Mouse (Mus musculus) retina, postnatal 1 day (tissue): ENCODE measurements around the gene Abcg1.

Source experiments
- DNase-seq: peaks from one replicate; pipeline ENCODE4 v3.0.0-alpha.2; 2012

The Abcg1 gene

GRCm38 (mm10) chr17:31133776-31134175 is 76.3 kb downstream of the Abcg1 start:
- DNase-seq: no peak

GRCm38 (mm10) chr17:31134913-31135312 is 77.4 kb downstream of the Abcg1 start:
- DNase-seq: no peak

- no peak for DNase-seq
Measured at GRCm38 (mm10) chr17:31136291-31136690, 78.8 kb downstream of the Abcg1 start.

DNA sequence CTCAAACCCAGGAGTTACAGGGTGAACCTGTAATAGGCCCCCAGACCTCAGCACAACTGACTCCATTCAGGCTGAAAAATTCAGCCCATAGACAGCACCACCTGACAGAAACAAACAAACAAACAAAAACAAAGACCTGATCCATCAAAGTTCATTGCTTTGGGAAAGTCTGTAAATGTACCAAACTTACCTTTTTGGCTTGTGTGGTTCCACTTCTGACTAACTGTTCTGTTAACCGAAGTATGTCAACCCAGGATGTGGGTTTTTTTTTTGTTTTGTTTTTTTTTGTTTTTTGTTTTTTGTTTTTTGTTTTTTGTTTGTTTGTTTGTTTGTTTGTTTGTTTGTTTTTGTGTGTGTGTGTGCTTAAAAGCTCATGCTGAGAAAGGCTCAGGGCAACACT is 79.3 kb downstream of the Abcg1 start:
- no peak for DNase-seq

- DNase-seq: peak; percentile 81
Measured at GRCm38 (mm10) chr17:31138398-31138797, 80.9 kb downstream of the Abcg1 start.

- DNase-seq: no peak
Measured at GRCm38 (mm10) chr17:31142116-31142515, 84.6 kb downstream of the Abcg1 start.

- DNase-seq: peak; percentile 22
Measured at GRCm38 (mm10) chr17:31144040-31145037, 86.9 kb downstream of the Abcg1 start, which contains the start of gene Tff2. Tff2 (minus strand) TSS chr17:31144282.

DNA sequence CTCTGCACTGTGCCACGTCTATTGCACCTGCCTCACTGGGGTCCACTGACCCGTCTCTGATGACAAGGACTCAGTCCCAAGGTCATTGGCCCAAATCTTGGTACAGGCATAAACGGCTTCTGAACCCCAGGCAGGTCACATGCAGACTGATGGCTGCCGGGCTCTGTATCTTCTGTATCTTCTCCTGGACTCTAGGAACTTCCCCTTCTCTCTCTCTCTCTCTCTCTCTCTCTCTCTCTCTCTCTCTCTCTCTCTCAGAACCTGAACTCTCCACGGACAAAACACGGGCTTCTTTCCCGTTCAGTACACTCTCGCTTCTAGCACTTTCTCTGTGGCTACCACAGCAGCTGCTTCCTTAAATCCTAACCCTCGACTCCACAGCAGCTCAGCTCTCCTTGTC is 88.5 kb downstream of the Abcg1 start:
- DNase-seq: no peak

- no peak for DNase-seq
Measured at GRCm38 (mm10) chr17:31152512-31152911, 95.0 kb downstream of the Abcg1 start.

GRCm38 (mm10) chr17:31152966-31153499 is 95.6 kb downstream of the Abcg1 start:
- DNase-seq: no peak

- DNase-seq: no peak
Measured at GRCm38 (mm10) chr17:31153785-31154184, 96.3 kb downstream of the Abcg1 start.

- DNase-seq: no peak
Measured at GRCm38 (mm10) chr17:31157921-31158320, 100.4 kb downstream of the Abcg1 start.

DNA sequence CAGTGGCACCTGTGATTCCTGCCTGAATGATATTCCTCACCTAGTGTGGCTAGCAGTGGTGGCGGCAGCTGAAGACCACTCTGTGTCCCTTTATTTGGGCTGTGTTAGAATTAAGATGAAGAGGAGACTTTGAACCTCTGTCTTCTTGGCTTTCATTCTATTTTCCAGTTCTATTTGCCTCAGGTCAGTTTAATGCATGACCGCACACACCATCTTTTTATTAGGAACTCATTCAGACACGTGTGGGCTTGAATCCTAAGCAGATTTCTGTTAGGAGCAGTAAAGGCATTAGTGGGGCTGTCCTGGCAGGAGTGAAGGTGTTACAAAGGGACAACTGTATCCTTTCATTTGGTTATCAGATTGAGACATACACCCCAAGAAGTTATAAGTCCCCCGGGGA is 102.8 kb downstream of the Abcg1 start:
- DNase-seq: no peak

- DNase-seq: no peak
Measured at GRCm38 (mm10) chr17:31162607-31163006, 105.1 kb downstream of the Abcg1 start.

DNA sequence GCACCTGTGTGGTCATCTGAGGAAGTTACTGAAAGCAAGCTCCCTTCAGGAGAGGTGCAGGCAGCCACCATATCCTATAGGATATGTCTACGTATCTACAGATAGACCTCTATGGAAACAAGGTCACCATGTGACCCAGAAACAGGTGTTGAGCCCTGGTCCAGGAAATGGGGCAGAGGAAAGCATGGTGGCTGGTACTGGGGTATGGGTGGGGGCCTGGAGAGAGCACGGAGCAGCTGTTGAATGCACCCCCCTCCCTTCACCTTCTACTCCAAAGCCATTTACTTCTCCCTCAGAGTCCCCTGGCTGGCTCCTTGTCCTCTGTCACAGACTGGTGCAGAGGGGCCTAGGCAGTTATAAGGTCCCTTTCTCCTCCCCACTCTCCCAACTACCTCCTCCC is 106.3 kb downstream of the Abcg1 start:
- no peak for DNase-seq

DNA sequence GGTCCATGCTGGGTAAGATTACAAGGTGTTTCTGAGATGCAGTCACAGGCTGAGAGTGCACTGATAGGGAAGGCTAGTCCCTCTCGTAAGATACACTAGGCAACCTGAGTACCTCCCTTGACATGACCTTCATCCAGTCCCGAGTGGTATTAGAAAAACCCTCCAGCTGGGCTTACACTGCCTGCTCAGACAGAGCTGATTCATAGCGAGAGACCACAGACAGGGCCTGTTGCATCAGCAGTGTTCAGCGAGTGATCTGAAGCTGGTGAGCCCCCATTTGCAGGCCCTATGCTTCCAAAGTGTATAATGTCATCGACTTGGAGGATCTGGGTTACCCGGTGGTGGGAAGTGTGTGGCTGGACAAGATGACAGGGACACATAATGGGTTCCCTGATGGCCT is 107.7 kb downstream of the Abcg1 start, which contains the start of gene Tff1:
Gene Tff1 (minus strand): TSS at position 151 of the 400 bp plus-strand sequence.
- DNase-seq: no peak
